Mouse (Mus musculus) midbrain, embryonic 15.5 days (tissue): ENCODE data around the gene Dact2. TPM values are rescaled to one million over a fixed set of nuclear protein-coding genes. Genes with fewer than 3 reads are reported as not detected.

ENCODE experiments used
- ATAC-seq: fragments of 200-750 bp; cut with Nextera tagmentation; replicated peaks from 2 replicates; pipeline ENCODE4 v1.8.0; 2017; ENCODE audit warnings: moderate TSS enrichment
- H3K27ac ChIP-seq: fragments of 300-500 bp; sonication (generic); 2 replicates; pipeline ENCODE4 v1.5.1; 2015; ENCODE audit warnings: mild to moderate bottlenecking, inconsistent platforms
- H3K27me3 ChIP-seq: fragments of 300-500 bp; sonication (generic); replicated peaks from 2 replicates; pipeline ENCODE4 v1.6.1; 2015; ENCODE audit warnings: inconsistent platforms
- H3K36me3 ChIP-seq: fragments of 300-500 bp; sonication (generic); replicated peaks from 2 replicates; pipeline ENCODE4 v1.6.1; 2015; ENCODE audit warnings: inconsistent platforms
- H3K4me1 ChIP-seq: fragments of 300-500 bp; sonication (generic); 2 replicates; pipeline ENCODE4 v1.6.1; 2015; ENCODE audit warnings: inconsistent platforms
- H3K4me2 ChIP-seq: fragments of 300-500 bp; sonication (generic); 2 replicates; pipeline ENCODE4 v1.6.1; 2015; ENCODE audit warnings: inconsistent platforms, mild to moderate bottlenecking, moderate library complexity
- H3K4me3 ChIP-seq: fragments of 300-500 bp; sonication (generic); 2 replicates; pipeline ENCODE4 v1.5.1; 2015; ENCODE audit warnings: mild to moderate bottlenecking, inconsistent platforms
- H3K9ac ChIP-seq: fragments of 300-500 bp; sonication (generic); 2 replicates; pipeline ENCODE4 v1.6.1; 2015; ENCODE audit warnings: mild to moderate bottlenecking, inconsistent platforms
- H3K9me3 ChIP-seq: fragments of 300-500 bp; sonication (generic); 2 replicates; pipeline ENCODE4 v1.6.1; 2016; ENCODE audit warnings: inconsistent platforms
- WGBS: fragments of 180-500 bp; shearing (Covaris S2); methylation state at CpG from one replicate; pipeline ENCODE4 v1.1.7; 2015; ENCODE audit warnings: mixed read lengths; 5-methylcytosine and 5-hydroxymethylcytosine counted together
- polyA plus RNA-seq: library from polyadenylated mRNA; unstranded; fragments of >200 nt; fragmentation: Nextera tagmentation; extraction: Ambion mirVana; gene quantifications from 2 replicates; pipeline ENCODE4 v1.2.1, GENCODE M21; 2015

Dact2 gene
- polyA plus RNA-seq, 1 experiment from 2014 or later: 1.7 TPM

- Histone ChIP-seq H3K9me3 (no peaks in the 10 kb centered on the region), H3K27ac (no peak overlapping the region), H3K4me2 (no peak overlapping the region), H3K4me3 (no peak overlapping the region), H3K36me3 (no peaks in the 10 kb centered on the region), H3K9ac (no peak overlapping the region), H3K27me3 (no peaks in the 10 kb centered on the region), H3K4me1 (0 out of 2 replicates have a peak, but pooled peaks cover 4% of the 10 kb centered on the region)
- ATAC-seq: no peak
- WGBS: 78% methylated on average over 4 of the region's 4 CpGs
Measured at GRCm38 (mm10) chr17:14183717-14184116, 20.4 kb downstream of the Dact2 start.

- Histone ChIP-seq H3K36me3 (no peaks in the 10 kb centered on the region), H3K9me3 (no peaks in the 10 kb centered on the region), H3K4me1 (0 out of 2 replicates have a peak, but pooled peaks cover 4% of the 10 kb centered on the region), H3K4me3 (no peak overlapping the region), H3K27ac (no peak overlapping the region), H3K4me2 (no peak overlapping the region), H3K27me3 (no peaks in the 10 kb centered on the region), H3K9ac (no peak overlapping the region)
- ATAC-seq: no peak
- WGBS: 74% methylated on average over 3 of the region's 3 CpGs
Measured at GRCm38 (mm10) chr17:14182860-14183259, 21.2 kb downstream of the Dact2 start.

- Histone ChIP-seq H3K27me3 (no peaks in the 10 kb centered on the region), H3K27ac (no peak overlapping the region), H3K9me3 (no peaks in the 10 kb centered on the region), H3K4me3 (no peak overlapping the region), H3K4me1 (peaks cover 4% of the 10 kb centered on the region; the same call in 1 of the 2 replicates), H3K4me2 (no peak overlapping the region), H3K36me3 (no peaks in the 10 kb centered on the region), H3K9ac (no peak overlapping the region)
- ATAC-seq: no peak
- WGBS: 77% methylated on average over 4 of the region's 4 CpGs
Measured at GRCm38 (mm10) chr17:14178911-14179310, 25.2 kb downstream of the Dact2 start.

- no peak for ATAC-seq
- no peaks in the 10 kb centered on the region for H3K36me3 ChIP-seq
- no peak overlapping the region for H3K4me2 ChIP-seq
- H3K9ac ChIP-seq: no peak overlapping the region
- 26% methylated on average over 4 of the region's 4 CpGs for WGBS
- H3K9me3 ChIP-seq: no peaks in the 10 kb centered on the region
- no peaks in the 10 kb centered on the region for H3K27me3 ChIP-seq
- H3K4me3 ChIP-seq: no peak overlapping the region
- no peak overlapping the region for H3K27ac ChIP-seq
- H3K4me1 ChIP-seq: peaks cover 7% of the 10 kb centered on the region; the same call in 1 of the 2 replicates
Measured at GRCm38 (mm10) chr17:14178475-14178874, 25.6 kb downstream of the Dact2 start.

GRCm38 (mm10) chr17:14178049-14178448, 26.1 kb downstream of the Dact2 start:
- no peak for ATAC-seq
- Histone ChIP-seq H3K4me3 (no peak overlapping the region), H3K9me3 (no peaks in the 10 kb centered on the region), H3K27ac (no peak overlapping the region), H3K36me3 (no peaks in the 10 kb centered on the region), H3K9ac (no peak overlapping the region), H3K27me3 (no peaks in the 10 kb centered on the region), H3K4me2 (no peak overlapping the region), H3K4me1 (peaks cover 7% of the 10 kb centered on the region; the same call in 1 of the 2 replicates)
- WGBS: 67% methylated on average over 5 of the region's 5 CpGs

GRCm38 (mm10) chr17:14177018-14177417, 27.1 kb downstream of the Dact2 start:
- Histone ChIP-seq H3K4me2 (no peak overlapping the region), H3K36me3 (no peaks in the 10 kb centered on the region), H3K9ac (no peak overlapping the region), H3K4me1 (peaks cover 3% of the 10 kb centered on the region; the same call in 1 of the 2 replicates), H3K9me3 (no peaks in the 10 kb centered on the region), H3K4me3 (no peak overlapping the region), H3K27me3 (no peaks in the 10 kb centered on the region), H3K27ac (no peak overlapping the region)
- no peak for ATAC-seq
- WGBS: 81% methylated on average over 5 of the region's 5 CpGs

- no peaks in the 10 kb centered on the region for H3K36me3 ChIP-seq
- no peak overlapping the region for H3K4me2 ChIP-seq
- H3K4me3 ChIP-seq: no peak overlapping the region
- peaks cover 3% of the 10 kb centered on the region; the same call in 1 of the 2 replicates for H3K4me1 ChIP-seq
- no peak overlapping the region for H3K9ac ChIP-seq
- no peaks in the 10 kb centered on the region for H3K27me3 ChIP-seq
- H3K27ac ChIP-seq: no peak overlapping the region
- WGBS: 82% methylated on average over 5 of the region's 5 CpGs
- ATAC-seq: no peak
- H3K9me3 ChIP-seq: no peaks in the 10 kb centered on the region
Measured at GRCm38 (mm10) chr17:14175704-14176103, 28.4 kb downstream of the Dact2 start.

GRCm38 (mm10) chr17:14175019-14175418, 29.1 kb downstream of the Dact2 start:
- H3K36me3 ChIP-seq: no peaks in the 10 kb centered on the region
- no peak for ATAC-seq
- H3K9me3 ChIP-seq: no peaks in the 10 kb centered on the region
- no peak overlapping the region for H3K4me3 ChIP-seq
- no peak overlapping the region for H3K4me2 ChIP-seq
- no peak overlapping the region for H3K9ac ChIP-seq
- no peak overlapping the region for H3K27ac ChIP-seq
- 80% methylated on average over 4 of the region's 4 CpGs for WGBS
- no peaks in the 10 kb centered on the region for H3K27me3 ChIP-seq
- peaks cover 3% of the 10 kb centered on the region; the same call in 1 of the 2 replicates for H3K4me1 ChIP-seq

GRCm38 (mm10) chr17:14174401-14174800, 29.7 kb downstream of the Dact2 start:
- H3K27me3 ChIP-seq: no peaks in the 10 kb centered on the region
- H3K4me3 ChIP-seq: no peak overlapping the region
- H3K36me3 ChIP-seq: no peaks in the 10 kb centered on the region
- WGBS: 89% methylated on average over 3 of the region's 3 CpGs
- no peak overlapping the region for H3K27ac ChIP-seq
- no peaks in the 10 kb centered on the region for H3K9me3 ChIP-seq
- no peak for ATAC-seq
- H3K9ac ChIP-seq: no peak overlapping the region
- H3K4me2 ChIP-seq: no peak overlapping the region
- peaks cover 3% of the 10 kb centered on the region; the same call in 1 of the 2 replicates for H3K4me1 ChIP-seq

GRCm38 (mm10) chr17:14173459-14173858, 30.6 kb downstream of the Dact2 start:
- no peak overlapping the region for H3K9ac ChIP-seq
- WGBS: 37% methylated on average over 1 of the region's 1 CpGs
- no peaks in the 10 kb centered on the region for H3K36me3 ChIP-seq
- H3K4me3 ChIP-seq: no peak overlapping the region
- H3K4me2 ChIP-seq: no peak overlapping the region
- no peak overlapping the region for H3K27ac ChIP-seq
- no peak; the same call in 1 of the 2 replicates for ATAC-seq
- H3K27me3 ChIP-seq: no peaks in the 10 kb centered on the region
- no peaks in the 10 kb centered on the region for H3K9me3 ChIP-seq
- H3K4me1 ChIP-seq: peaks cover 3% of the 10 kb centered on the region; the same call in 1 of the 2 replicates

GRCm38 (mm10) chr17:14172731-14173130, 31.4 kb downstream of the Dact2 start:
- H3K9ac ChIP-seq: no peak overlapping the region

GRCm38 (mm10) chr17:14172184-14172583, 31.9 kb downstream of the Dact2 start:
- Histone ChIP-seq H3K4me2 (no peak overlapping the region), H3K4me1 (peaks cover 8% of the 10 kb centered on the region; the same call in 1 of the 2 replicates), H3K36me3 (no peaks in the 10 kb centered on the region), H3K4me3 (no peak overlapping the region), H3K9ac (no peak overlapping the region), H3K27me3 (no peaks in the 10 kb centered on the region), H3K27ac (no peak overlapping the region), H3K9me3 (no peaks in the 10 kb centered on the region)
- no peak for ATAC-seq
- WGBS: 56% methylated on average over 3 of the region's 3 CpGs

More at GRCm38 (mm10) chr17:14172731-14173130, 31.4 kb downstream of the Dact2 start:
- no peak overlapping the region for H3K4me2 ChIP-seq
- no peak overlapping the region for H3K4me3 ChIP-seq
- no peak for ATAC-seq
- peaks cover 3% of the 10 kb centered on the region; the same call in 1 of the 2 replicates for H3K4me1 ChIP-seq
- no peaks in the 10 kb centered on the region for H3K9me3 ChIP-seq
- H3K27ac ChIP-seq: no peak overlapping the region
- H3K27me3 ChIP-seq: no peaks in the 10 kb centered on the region
- no peaks in the 10 kb centered on the region for H3K36me3 ChIP-seq

GRCm38 (mm10) chr17:14170961-14171479, 33.1 kb downstream of the Dact2 start:
- Histone ChIP-seq H3K36me3 (no peaks in the 10 kb centered on the region), H3K9me3 (no peaks in the 10 kb centered on the region), H3K4me2 (no peak overlapping the region), H3K9ac (no peak overlapping the region), H3K27me3 (no peaks in the 10 kb centered on the region), H3K4me3 (no peak overlapping the region), H3K27ac (no peak overlapping the region), H3K4me1 (peaks cover 13% of the 10 kb centered on the region)
- 63% methylated on average over 5 of the region's 5 CpGs for WGBS
- ATAC-seq: no peak
